Mouse (Mus musculus) neural tube, embryonic 11.5 days (tissue): ENCODE measurements around the gene Lbx1. TPM values are rescaled to one million over a fixed set of nuclear protein-coding genes. Genes with fewer than 3 reads are reported as not detected.

ENCODE experiments used
- ATAC-seq: fragments of 200-750 bp; cut with Nextera tagmentation; 2 replicates; pipeline ENCODE4 v1.8.0; 2017; ENCODE audit warnings: moderate number of reproducible peaks, mild to moderate bottlenecking, moderate TSS enrichment, moderate library complexity; ENCODE audit not compliant: insufficient read depth, low FRiP score, low TSS enrichment
- DNase-seq: peaks from one replicate; pipeline ENCODE4 v3.0.0-alpha.2; 2015; ENCODE audit warnings: low spot score
- H3K27ac ChIP-seq: fragments of 300-500 bp; sonication (generic); 2 replicates; pipeline ENCODE4 v1.5.1; 2014; ENCODE audit warnings: low read depth, mild to moderate bottlenecking, low read length
- H3K27me3 ChIP-seq: fragments of 300-500 bp; sonication (generic); 2 replicates; pipeline ENCODE4 v1.6.1; 2014; ENCODE audit warnings: mild to moderate bottlenecking, low read length, mixed read lengths; ENCODE audit not compliant: control insufficient read depth, insufficient read depth
- H3K36me3 ChIP-seq: fragments of 300-500 bp; sonication (generic); 2 replicates; pipeline ENCODE4 v1.6.1; 2014; ENCODE audit warnings: mild to moderate bottlenecking, low read length, moderate library complexity, mixed read lengths; ENCODE audit not compliant: control insufficient read depth, insufficient read depth
- H3K4me1 ChIP-seq: fragments of 300-500 bp; sonication (generic); 2 replicates; pipeline ENCODE4 v1.6.1; 2014; ENCODE audit warnings: low read length, mixed read lengths; ENCODE audit not compliant: control insufficient read depth, insufficient read depth
- H3K4me2 ChIP-seq: fragments of 300-500 bp; sonication (generic); 2 replicates; pipeline ENCODE4 v1.6.1; 2014; ENCODE audit warnings: low read depth, mild to moderate bottlenecking, moderate library complexity
- H3K4me3 ChIP-seq: fragments of 300-500 bp; sonication (generic); 2 replicates; pipeline ENCODE4 v1.5.1; 2014; ENCODE audit warnings: low read depth, low read length
- H3K9ac ChIP-seq: fragments of 300-500 bp; sonication (generic); 2 replicates; pipeline ENCODE4 v1.6.1; 2014; ENCODE audit warnings: mild to moderate bottlenecking, low read length
- H3K9me3 ChIP-seq: fragments of 300-500 bp; sonication (generic); 2 replicates; pipeline ENCODE4 v1.6.1; 2016; ENCODE audit warnings: low read length; ENCODE audit not compliant: control insufficient read depth
- WGBS: fragments of 180-500 bp; shearing (Covaris S2); extraction: QIAGEN DNeasy Blood & Tissue Kit; methylation state at CpG from one replicate; pipeline ENCODE4 v1.1.7; 2014; 5-methylcytosine and 5-hydroxymethylcytosine counted together
- polyA plus RNA-seq: library from polyadenylated mRNA; unstranded; fragments of >200 nt; fragmentation: Nextera tagmentation; extraction: Ambion mirVana; gene quantifications from 2 replicates; pipeline ENCODE4 v1.2.1, GENCODE M21; 2014

Gene Lbx1
- polyA plus RNA-seq: 7.7 TPM in 2 replicates

GRCm38 (mm10) chr19:45235766-45236362 lies at the start of gene Lbx1:
Lbx1 (minus strand) TSS chr19:45235812.
- ATAC-seq (peak; percentile 25; the same call in 1 of the 2 replicates), DNase-seq (no peak)
- Histone ChIP-seq H3K9me3 (no peaks in the 10 kb centered on the region), H3K9ac (peak within 1 kb of the TSS; percentile 62), H3K4me3 (peak within 1 kb of the TSS; percentile 44), H3K4me2 (peak within 1 kb of the TSS; percentile 39), H3K27me3 (peaks cover 98% of the 10 kb centered on the region), H3K4me1 (peaks cover 13% of the 10 kb centered on the region), H3K36me3 (no peaks in the 10 kb centered on the region), H3K27ac (peak within 1 kb of the TSS; percentile 85)
- WGBS: under 1% methylated on average over 30 of the region's 30 CpGs

DNA sequence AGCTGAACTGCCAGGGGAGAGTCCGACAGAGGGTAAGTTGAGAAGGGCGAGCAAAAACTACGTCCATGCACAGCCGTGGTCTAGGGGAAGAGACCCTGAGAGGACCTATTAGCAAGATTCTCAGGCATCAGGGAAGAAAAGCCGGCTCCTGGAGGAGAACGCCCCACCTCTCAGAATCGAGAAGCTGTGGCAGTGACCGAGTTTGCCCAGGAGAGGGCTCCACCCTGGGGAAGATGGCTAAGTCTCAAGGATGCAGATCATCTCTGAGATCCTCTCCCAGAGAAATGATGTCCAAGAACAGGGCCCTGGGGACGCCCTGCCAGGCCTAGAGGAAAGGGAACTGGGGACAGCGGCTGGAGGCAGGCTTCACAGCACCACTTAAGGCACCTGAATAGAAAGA lies 47.7 kb upstream of the Lbx1 start:
- Histone ChIP-seq H3K36me3 (no peaks in the 10 kb centered on the region), H3K4me3 (no peak overlapping the region), H3K27me3 (peaks cover 3% of the 10 kb centered on the region; the same call in 1 of the 2 replicates), H3K4me2 (no peak overlapping the region; the same call in 1 of the 2 replicates), H3K4me1 (no peaks in the 10 kb centered on the region), H3K9ac (no peak overlapping the region), H3K27ac (no peak overlapping the region), H3K9me3 (no peaks in the 10 kb centered on the region)
- no peak for ATAC-seq
- WGBS: 9% methylated on average over 10 of the region's 10 CpGs
- DNase-seq: peak; percentile 76

DNA sequence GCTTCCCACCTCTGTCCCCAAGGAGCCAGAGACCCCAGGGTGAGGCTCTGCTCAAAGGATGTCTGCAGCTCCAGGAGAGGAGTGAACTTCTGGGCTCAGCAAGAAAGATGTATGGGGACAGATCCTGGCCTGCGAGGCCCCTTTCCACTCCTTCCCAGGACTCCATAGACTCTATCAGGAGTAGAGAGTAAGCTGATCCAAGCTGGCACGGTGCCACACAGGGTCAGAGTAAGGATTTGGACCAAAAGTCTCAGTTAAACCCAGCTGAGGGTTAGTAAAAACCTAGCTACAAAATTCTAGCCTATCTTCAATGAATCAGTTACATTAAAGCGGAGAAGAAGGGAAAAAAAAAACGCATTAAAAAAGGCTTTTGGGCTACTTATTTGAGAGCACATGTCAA lies 40.6 kb upstream of the Lbx1 start:
- Histone ChIP-seq H3K27ac (no peak overlapping the region), H3K4me1 (0 out of 2 replicates have a peak, but pooled peaks cover 3% of the 10 kb centered on the region), H3K4me3 (no peak overlapping the region), H3K9ac (no peak overlapping the region), H3K4me2 (no peak overlapping the region), H3K9me3 (no peaks in the 10 kb centered on the region), H3K27me3 (no peaks in the 10 kb centered on the region), H3K36me3 (no peaks in the 10 kb centered on the region)
- 72% methylated on average over 4 of the region's 4 CpGs for WGBS
- ATAC-seq (no peak), DNase-seq (no peak)

DNA sequence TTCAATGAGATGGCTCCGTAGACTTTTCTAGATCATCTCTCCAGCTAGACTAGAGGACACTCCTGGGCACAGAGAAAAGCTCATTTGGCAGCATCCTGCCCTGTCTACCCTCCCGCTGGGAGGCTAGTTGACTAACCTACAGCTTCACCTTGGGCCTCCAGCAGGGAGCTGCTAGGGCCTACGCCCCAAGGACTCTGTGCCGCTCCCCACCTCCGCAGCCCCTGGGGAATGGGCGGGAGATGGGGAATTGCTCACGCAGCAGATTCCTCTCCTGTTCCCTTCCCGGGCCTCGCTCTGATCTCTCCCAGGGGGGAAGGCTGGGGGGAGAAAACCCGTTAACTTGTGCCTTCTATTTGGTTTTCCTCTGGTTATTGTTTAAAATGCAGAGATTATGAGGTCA lies 36.4 kb upstream of the Lbx1 start:
- WGBS: 30% methylated on average over 10 of the region's 10 CpGs
- no peak overlapping the region for H3K4me2 ChIP-seq
- DNase-seq: no peak
- no peaks in the 10 kb centered on the region for H3K36me3 ChIP-seq
- H3K4me3 ChIP-seq: no peak overlapping the region
- H3K9ac ChIP-seq: no peak overlapping the region
- peaks cover 7% of the 10 kb centered on the region; the same call in 1 of the 2 replicates for H3K4me1 ChIP-seq
- H3K27me3 ChIP-seq: no peaks in the 10 kb centered on the region
- no peak overlapping the region for H3K27ac ChIP-seq
- no peaks in the 10 kb centered on the region for H3K9me3 ChIP-seq
- no peak for ATAC-seq

DNA sequence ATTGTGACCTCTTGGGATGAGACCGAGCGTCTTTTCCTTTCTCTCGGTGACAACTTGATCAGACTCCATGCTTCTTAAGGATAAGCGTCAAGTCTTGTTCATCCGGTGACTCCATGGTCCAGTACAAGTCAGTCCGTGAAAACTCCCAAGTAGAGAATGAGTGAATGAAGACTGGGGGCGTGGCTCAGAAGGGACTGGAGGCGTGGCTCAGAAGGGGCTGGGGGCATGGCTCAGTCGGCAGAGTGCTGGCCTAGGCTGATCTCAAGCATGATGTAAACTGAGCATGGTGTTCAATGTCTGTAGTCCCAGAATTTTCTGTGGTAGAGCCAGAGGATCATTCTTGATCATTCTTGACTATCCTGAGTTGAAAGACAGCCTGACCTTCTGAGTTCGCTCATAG lies 27.4 kb upstream of the Lbx1 start:
- DNase-seq (no peak), ATAC-seq (no peak)
- Histone ChIP-seq H3K4me2 (no peak overlapping the region), H3K9ac (no peak overlapping the region), H3K27ac (no peak overlapping the region), H3K4me1 (no peaks in the 10 kb centered on the region), H3K9me3 (no peaks in the 10 kb centered on the region), H3K36me3 (no peaks in the 10 kb centered on the region), H3K4me3 (no peak overlapping the region), H3K27me3 (no peaks in the 10 kb centered on the region)
- 69% methylated on average over 10 of the region's 10 CpGs for WGBS

DNA sequence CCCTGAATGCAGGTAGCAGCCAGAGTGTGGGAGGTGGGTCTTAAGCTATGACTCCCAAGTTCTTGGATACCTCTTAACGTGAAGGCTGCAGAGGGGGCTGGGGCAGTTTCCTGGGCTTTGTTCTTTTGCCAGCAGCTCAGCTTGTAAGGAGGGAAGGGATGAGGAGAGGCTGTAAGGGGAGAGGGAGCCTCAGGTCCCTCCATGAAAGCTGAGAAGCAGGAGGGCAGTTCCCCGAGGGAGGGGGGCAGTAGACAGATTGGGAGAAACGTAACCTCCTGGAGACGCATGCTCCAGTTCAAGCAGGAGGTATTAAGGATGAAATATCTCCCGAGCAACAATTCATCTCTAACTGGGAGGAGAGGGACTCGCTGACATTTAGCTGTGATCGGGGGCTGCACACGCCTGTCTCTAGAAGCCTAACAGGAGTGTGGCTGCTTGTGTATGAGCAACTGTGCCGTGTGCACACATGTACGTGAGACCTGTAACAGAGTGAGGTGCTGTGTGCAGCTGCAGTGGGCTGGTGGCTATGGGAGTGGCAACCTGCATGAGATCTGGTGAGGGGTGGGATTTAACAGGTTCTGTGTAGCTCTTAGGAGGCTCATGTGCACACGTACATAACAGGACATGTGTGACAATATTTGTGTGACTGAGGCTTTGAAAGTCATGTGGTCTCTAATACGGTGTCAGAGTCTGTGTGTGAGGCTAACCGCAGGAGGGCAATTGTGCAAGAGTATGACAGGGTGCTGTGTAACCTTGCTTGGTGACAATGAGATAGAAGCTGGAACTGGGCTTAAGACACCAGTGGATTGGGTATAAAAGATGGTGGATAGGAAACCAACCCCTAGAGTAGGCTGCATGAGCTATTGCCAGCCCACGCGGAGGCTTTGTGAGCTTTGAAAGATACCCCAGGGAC lies 22.1 kb upstream of the Lbx1 start:
- Histone ChIP-seq H3K27ac (no peak overlapping the region), H3K4me2 (no peak overlapping the region), H3K4me1 (no peaks in the 10 kb centered on the region), H3K9ac (no peak overlapping the region), H3K27me3 (no peaks in the 10 kb centered on the region), H3K4me3 (no peak overlapping the region), H3K9me3 (no peaks in the 10 kb centered on the region), H3K36me3 (no peaks in the 10 kb centered on the region)
- ATAC-seq: no peak
- 56% methylated on average over 15 of the region's 15 CpGs for WGBS
- DNase-seq: no peak

DNA sequence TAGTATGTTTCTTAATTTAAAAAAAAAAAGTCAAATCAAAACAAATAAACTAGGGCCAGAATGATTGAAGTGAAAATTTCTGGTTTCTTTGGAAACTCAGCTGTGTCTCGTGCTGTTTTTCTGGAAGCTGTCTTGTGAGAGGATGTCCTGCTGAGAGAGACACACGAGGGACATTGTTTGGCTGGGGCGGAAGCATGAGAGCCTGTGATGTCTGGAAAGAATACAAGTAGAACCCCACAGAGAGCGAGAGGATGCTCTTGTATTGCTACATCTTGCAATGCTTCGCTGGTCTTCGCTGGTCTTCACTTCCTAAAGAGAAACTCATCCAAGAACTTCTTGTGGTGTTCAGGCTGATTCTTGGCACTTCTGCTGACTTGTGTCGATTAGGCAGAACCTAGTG lies 19.2 kb upstream of the Lbx1 start:
- H3K36me3 ChIP-seq: no peaks in the 10 kb centered on the region
- ATAC-seq (no peak), DNase-seq (no peak)
- no peak overlapping the region for H3K9ac ChIP-seq
- no peak overlapping the region for H3K4me3 ChIP-seq
- H3K27ac ChIP-seq: no peak overlapping the region
- H3K27me3 ChIP-seq: no peaks in the 10 kb centered on the region
- H3K9me3 ChIP-seq: no peaks in the 10 kb centered on the region
- no peak overlapping the region for H3K4me2 ChIP-seq
- no peaks in the 10 kb centered on the region for H3K4me1 ChIP-seq
- WGBS: 63% methylated on average over 7 of the region's 7 CpGs

GRCm38 (mm10) chr19:45252436-45252835 lies 16.8 kb upstream of the Lbx1 start:
- DNase-seq (no peak), ATAC-seq (no peak)
- no peak overlapping the region for H3K27ac ChIP-seq

More at GRCm38 (mm10) chr19:45252436-45252835, 16.8 kb upstream of the Lbx1 start:
- Histone ChIP-seq H3K9ac (no peak overlapping the region), H3K4me1 (no peaks in the 10 kb centered on the region), H3K36me3 (no peaks in the 10 kb centered on the region), H3K9me3 (no peaks in the 10 kb centered on the region), H3K4me3 (no peak overlapping the region), H3K27me3 (no peaks in the 10 kb centered on the region), H3K4me2 (no peak overlapping the region)
- 50% methylated on average over 3 of the region's 3 CpGs for WGBS
